Mouse (Mus musculus): ENCODE results near the gene Epop. TPM values are rescaled to one million over a fixed set of nuclear protein-coding genes. Genes with fewer than 3 reads are reported as not detected.

The Epop gene
- polyA plus RNA-seq, 1 experiment from 2014 or later, result 3.3 TPM

Small RNAs within 50 kb of the gene (microRNA-seq; reads per million reads assigned to microRNA genes)
- gene Gm24158 (not detected), gene Mir6927 (not detected)

Other genes starting within 250 kb of the Epop start
- gene Arhgap23, start 214.2 kb downstream of the Epop start, polyA plus RNA-seq (2014; fragmentation: Nextera tagmentation; extraction: Ambion mirVana), result 5.4 and 6.3 TPM in 2 replicates
- 0.40 TPM in 1 of 2 replicates, not detected in the other for gene 4933428G20Rik, start 129.4 kb downstream of the Epop start, polyA plus RNA-seq (2014; fragmentation: Nextera tagmentation; extraction: Ambion mirVana)
- 5.6 and 6.4 TPM in 2 replicates for gene Srcin1, start 53.5 kb downstream of the Epop start, polyA plus RNA-seq (2014; fragmentation: Nextera tagmentation; extraction: Ambion mirVana)
- gene Mllt6, start 33.7 kb upstream of the Epop start, polyA plus RNA-seq (2014; fragmentation: Nextera tagmentation; extraction: Ambion mirVana), result 5.0 and 5.9 TPM in 2 replicates
- gene Cisd3, start 56.1 kb upstream of the Epop start, polyA plus RNA-seq (2014; fragmentation: Nextera tagmentation; extraction: Ambion mirVana), result 17.3 and 19.5 TPM in 2 replicates
- gene Pcgf2, start 70.8 kb upstream of the Epop start, polyA plus RNA-seq (2014; fragmentation: Nextera tagmentation; extraction: Ambion mirVana), result 17.6 and 21.9 TPM in 2 replicates
- 530 and 674 TPM in 2 replicates for gene Psmb3, start 73.7 kb upstream of the Epop start, polyA plus RNA-seq (2014; fragmentation: Nextera tagmentation; extraction: Ambion mirVana)
- 6.0 and 6.9 TPM in 2 replicates for gene Pip4k2b, start 115.0 kb upstream of the Epop start, polyA plus RNA-seq (2014; fragmentation: Nextera tagmentation; extraction: Ambion mirVana)
- 9.9 and 11.1 TPM in 2 replicates for gene Cwc25, start 136.9 kb upstream of the Epop start, polyA plus RNA-seq (2014; fragmentation: Nextera tagmentation; extraction: Ambion mirVana)
- gene 1700001P01Rik, start 146.2 kb upstream of the Epop start, polyA plus RNA-seq (2014; fragmentation: Nextera tagmentation; extraction: Ambion mirVana), result 0.50 TPM in 1 of 2 replicates, not detected in the other
- gene Rpl23, start 152.7 kb upstream of the Epop start, polyA plus RNA-seq (2014; fragmentation: Nextera tagmentation; extraction: Ambion mirVana), result 348 and 451 TPM in 2 replicates
- 77.6 and 94.6 TPM in 2 replicates for gene Lasp1, start 169.3 kb upstream of the Epop start, polyA plus RNA-seq (2014; fragmentation: Nextera tagmentation; extraction: Ambion mirVana)
- gene B230217C12Rik, start 211.1 kb upstream of the Epop start, polyA plus RNA-seq (2014; fragmentation: Nextera tagmentation; extraction: Ambion mirVana), result 20.3 and 21.5 TPM in 2 replicates